Mouse (Mus musculus) lung, embryonic 14.5 days (tissue): Measurements from ENCODE around the gene Cntn4. TPM values are rescaled to one million over a fixed set of nuclear protein-coding genes. Genes with fewer than 3 reads are reported as not detected.

Experiments used
- ATAC-seq: fragments of 200-750 bp; cut with Nextera tagmentation; 2 replicates; pipeline ENCODE4 v1.8.0; 2017; ENCODE audit warnings: mild to moderate bottlenecking, moderate TSS enrichment, moderate library complexity; ENCODE audit not compliant: insufficient read depth
- DNase-seq: peaks from one replicate; pipeline ENCODE4 v3.0.0-alpha.2; 2015
- H3K27ac ChIP-seq: fragments of 300-500 bp; sonication (generic); 2 replicates; pipeline ENCODE4 v1.5.1; 2014; ENCODE audit warnings: low read depth, mild to moderate bottlenecking, moderate library complexity
- H3K27me3 ChIP-seq: fragments of 300-500 bp; sonication (generic); 2 replicates; pipeline ENCODE4 v1.6.1; 2014; ENCODE audit warnings: low read length, control low read depth; ENCODE audit not compliant: insufficient read depth
- H3K36me3 ChIP-seq: fragments of 300-500 bp; sonication (generic); 2 replicates; pipeline ENCODE4 v1.6.1; 2014; ENCODE audit warnings: control low read depth; ENCODE audit not compliant: insufficient read depth
- H3K4me1 ChIP-seq: fragments of 300-500 bp; sonication (generic); 2 replicates; pipeline ENCODE4 v1.6.1; 2014; ENCODE audit warnings: antibody characterized with exemption, control low read depth; ENCODE audit not compliant: insufficient read depth
- H3K4me2 ChIP-seq: fragments of 300-500 bp; sonication (generic); 2 replicates; pipeline ENCODE4 v1.6.1; 2014; ENCODE audit warnings: mild to moderate bottlenecking
- H3K4me3 ChIP-seq: fragments of 300-500 bp; sonication (generic); 2 replicates; pipeline ENCODE4 v1.5.1; 2014; ENCODE audit warnings: low read depth, low read length
- H3K9ac ChIP-seq: fragments of 300-500 bp; sonication (generic); 2 replicates; pipeline ENCODE4 v1.6.1; 2014
- H3K9me3 ChIP-seq: fragments of 300-500 bp; sonication (generic); 2 replicates; pipeline ENCODE4 v1.6.1; 2016; ENCODE audit warnings: low read depth, low read length, control low read depth
- CTCF ChIP-seq: IDR thresholded peaks from 2 replicates; pipeline ENCODE4 v1.5.1; 2016; ENCODE audit warnings: antibody characterized with exemption, low read depth
- WGBS: fragments of 180-500 bp; shearing (Covaris S2); extraction: QIAGEN DNeasy Blood & Tissue Kit; methylation state at CpG from one replicate; pipeline ENCODE4 v1.1.7; 2014; 5-methylcytosine and 5-hydroxymethylcytosine counted together
- polyA plus RNA-seq: library from polyadenylated mRNA; unstranded; fragments of >200 nt; fragmentation: Nextera tagmentation; extraction: Ambion mirVana; gene quantifications from 2 replicates; pipeline ENCODE4 v1.2.1, GENCODE M21; 2014

The Cntn4 gene
- polyA plus RNA-seq, 1 experiment from 2014 or later: 3.1 TPM

DNA sequence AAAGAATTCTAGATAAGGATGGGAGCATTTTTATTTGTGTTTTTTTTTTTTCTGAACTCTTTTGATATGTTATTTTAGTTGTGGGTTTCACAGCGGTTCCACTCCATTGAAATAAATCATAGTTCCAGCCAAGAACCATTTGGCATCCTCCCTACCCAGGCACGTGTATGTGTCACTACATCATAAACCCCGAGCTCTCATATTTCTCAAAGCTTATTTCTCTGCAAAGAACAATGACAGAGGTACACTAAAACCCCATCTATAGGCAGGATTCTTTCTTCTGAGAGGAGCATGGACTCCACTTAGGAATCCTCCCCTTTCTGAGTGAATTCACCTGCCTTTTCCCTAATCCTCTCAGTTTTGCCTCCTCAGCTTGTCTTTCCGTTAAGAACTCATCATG lies 6.7 kb downstream of the Cntn4 start:
- Histone ChIP-seq H3K4me2 (no peak overlapping the region), H3K27me3 (peaks cover 6% of the 10 kb centered on the region; the same call in 1 of the 2 replicates), H3K9ac (no peak overlapping the region), H3K4me1 (no peaks in the 10 kb centered on the region), H3K4me3 (no peak overlapping the region), H3K36me3 (no peaks in the 10 kb centered on the region), H3K9me3 (no peaks in the 10 kb centered on the region), H3K27ac (no peak overlapping the region)
- WGBS: 23% methylated on average over 4 of the region's 4 CpGs
- peak; percentile 58; the same call in 1 of the 2 replicates for ATAC-seq
- no peak for TF ChIP-seq CTCF
- DNase-seq: peak; percentile 25

- no peaks in the 10 kb centered on the region for H3K9me3 ChIP-seq
- no peak overlapping the region for H3K27ac ChIP-seq
- H3K4me3 ChIP-seq: no peak overlapping the region
- TF ChIP-seq CTCF: no peak
- H3K27me3 ChIP-seq: no peaks in the 10 kb centered on the region
- H3K36me3 ChIP-seq: no peaks in the 10 kb centered on the region
- H3K9ac ChIP-seq: no peak overlapping the region
- no peaks in the 10 kb centered on the region for H3K4me1 ChIP-seq
- ATAC-seq: no peak
- no peak overlapping the region for H3K4me2 ChIP-seq
- DNase-seq: peak; percentile 24
Observed at GRCm38 (mm10) chr6:105688195-105688594, 10.7 kb downstream of the Cntn4 start.

DNA sequence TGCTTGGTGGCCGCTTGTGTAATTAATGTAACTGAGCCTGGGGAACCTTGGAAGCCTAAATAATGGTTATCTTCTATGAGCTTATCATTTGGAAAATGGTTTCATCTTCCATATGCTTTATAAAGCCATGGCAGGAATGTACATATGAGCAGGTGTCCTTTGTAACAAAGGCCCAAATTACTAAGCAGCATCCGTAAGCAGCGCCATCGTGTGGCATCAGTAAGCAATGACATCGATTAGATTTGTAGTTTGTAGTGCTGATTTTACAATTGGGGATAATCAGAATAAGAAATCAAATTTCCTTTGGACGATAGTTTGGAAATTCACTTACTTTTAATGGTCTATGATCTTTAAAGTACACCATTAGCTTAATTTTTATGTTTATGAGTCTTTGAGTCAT lies 64.6 kb downstream of the Cntn4 start:
- Histone ChIP-seq H3K9ac (no peak overlapping the region), H3K36me3 (no peaks in the 10 kb centered on the region), H3K4me1 (no peaks in the 10 kb centered on the region), H3K27ac (no peak overlapping the region), H3K4me2 (no peak overlapping the region), H3K27me3 (no peaks in the 10 kb centered on the region), H3K4me3 (no peak overlapping the region), H3K9me3 (no peaks in the 10 kb centered on the region)
- peak; percentile 27 for DNase-seq
- 27% methylated on average over 6 of the region's 6 CpGs for WGBS
- TF ChIP-seq CTCF: peak; percentile 50
- no peak for ATAC-seq

- no peaks in the 10 kb centered on the region for H3K27me3 ChIP-seq
- no peak overlapping the region for H3K4me3 ChIP-seq
- H3K27ac ChIP-seq: no peak overlapping the region
- H3K9ac ChIP-seq: no peak overlapping the region
- no peak for DNase-seq
- no peak overlapping the region for H3K4me2 ChIP-seq
- no peak for ATAC-seq
- H3K4me1 ChIP-seq: no peaks in the 10 kb centered on the region
- H3K36me3 ChIP-seq: no peaks in the 10 kb centered on the region
- no peak for TF ChIP-seq CTCF
- WGBS: 86% methylated on average over 1 of the region's 1 CpGs
- H3K9me3 ChIP-seq: no peaks in the 10 kb centered on the region
Observed at GRCm38 (mm10) chr6:105780616-105781015, 103.2 kb downstream of the Cntn4 start.

GRCm38 (mm10) chr6:105788462-105788861 lies 111.0 kb downstream of the Cntn4 start:
- DNase-seq: peak; percentile 15
- Histone ChIP-seq H3K27me3 (no peaks in the 10 kb centered on the region), H3K27ac (no peak overlapping the region), H3K4me1 (no peaks in the 10 kb centered on the region), H3K36me3 (no peaks in the 10 kb centered on the region), H3K9me3 (no peaks in the 10 kb centered on the region), H3K9ac (no peak overlapping the region), H3K4me3 (no peak overlapping the region), H3K4me2 (no peak overlapping the region)
- ATAC-seq: no peak
- no peak for TF ChIP-seq CTCF
- WGBS: 88% methylated on average over 2 of the region's 2 CpGs

DNA sequence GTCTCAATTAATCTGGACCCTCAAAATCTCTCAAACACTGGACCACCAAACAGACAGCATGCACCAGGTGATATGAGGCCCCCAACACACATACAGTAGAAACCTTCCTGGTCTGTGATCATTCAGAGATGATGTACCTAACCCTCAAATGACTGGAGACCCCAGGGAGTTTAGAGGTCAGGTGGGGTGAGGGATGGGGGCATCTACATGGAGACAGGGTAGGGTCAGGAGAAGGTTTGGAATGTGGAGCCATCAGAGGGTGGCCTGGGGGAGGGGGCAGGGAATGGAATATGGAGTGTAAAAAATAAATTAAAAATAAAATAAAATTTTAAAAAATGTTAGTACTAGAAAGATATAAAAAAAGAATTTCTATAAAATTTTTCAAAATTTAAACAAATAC lies 157.6 kb downstream of the Cntn4 start:
- ATAC-seq (no peak), DNase-seq (no peak)
- H3K9ac ChIP-seq: no peak overlapping the region
- no peak for TF ChIP-seq CTCF
- no peaks in the 10 kb centered on the region for H3K9me3 ChIP-seq
- H3K27ac ChIP-seq: no peak overlapping the region
- H3K4me2 ChIP-seq: no peak overlapping the region
- no peak overlapping the region for H3K4me3 ChIP-seq
- H3K27me3 ChIP-seq: no peaks in the 10 kb centered on the region
- H3K4me1 ChIP-seq: no peaks in the 10 kb centered on the region
- H3K36me3 ChIP-seq: no peaks in the 10 kb centered on the region

DNA sequence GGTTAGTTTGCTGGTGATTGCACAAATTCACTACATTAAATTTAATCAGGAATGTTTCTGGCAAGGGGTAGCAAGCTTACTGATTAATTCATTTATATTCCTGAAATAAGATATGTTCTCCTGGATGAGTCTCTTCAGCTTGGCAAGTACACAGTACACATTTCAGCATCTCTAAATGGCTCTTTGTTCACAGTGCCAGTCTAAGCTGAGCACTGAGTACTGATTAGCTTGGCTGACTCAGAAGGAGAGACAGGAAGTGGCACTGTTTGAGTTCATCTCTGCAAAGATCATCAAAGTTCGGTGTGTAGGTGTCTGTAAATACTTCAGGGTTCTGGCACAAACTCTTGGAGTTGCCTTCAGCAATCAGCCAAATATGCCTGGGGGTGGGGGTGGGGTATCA lies 169.8 kb downstream of the Cntn4 start:
- no peaks in the 10 kb centered on the region for H3K27me3 ChIP-seq
- no peaks in the 10 kb centered on the region for H3K4me1 ChIP-seq
- no peak overlapping the region for H3K9ac ChIP-seq
- no peak for TF ChIP-seq CTCF
- DNase-seq (peak; percentile 9), ATAC-seq (no peak)
- H3K27ac ChIP-seq: no peak overlapping the region
- H3K4me3 ChIP-seq: no peak overlapping the region
- no peaks in the 10 kb centered on the region for H3K36me3 ChIP-seq
- H3K9me3 ChIP-seq: no peaks in the 10 kb centered on the region
- H3K4me2 ChIP-seq: no peak overlapping the region
- WGBS: 11% methylated on average over 1 of the region's 1 CpGs

GRCm38 (mm10) chr6:105892838-105893237 lies 215.4 kb downstream of the Cntn4 start:
- TF ChIP-seq CTCF: no peak
- no peaks in the 10 kb centered on the region for H3K9me3 ChIP-seq
- H3K4me3 ChIP-seq: no peak overlapping the region
- no peak overlapping the region for H3K9ac ChIP-seq
- DNase-seq: no peak
- H3K4me1 ChIP-seq: no peaks in the 10 kb centered on the region
- no peak for ATAC-seq
- H3K27me3 ChIP-seq: no peaks in the 10 kb centered on the region
- no peaks in the 10 kb centered on the region for H3K36me3 ChIP-seq
- no peak overlapping the region for H3K4me2 ChIP-seq
- 77% methylated on average over 4 of the region's 4 CpGs for WGBS
- H3K27ac ChIP-seq: no peak overlapping the region
